Mouse (Mus musculus): Measurements from ENCODE around the gene Pgm1. TPM values are rescaled to one million over a fixed set of nuclear protein-coding genes. Genes with fewer than 3 reads are reported as not detected.

Gene Pgm1
- polyA plus RNA-seq, 1 experiment, result 95.6 TPM

Other genes with a start within 250 kb of the Pgm1 start
- gene Alg6, start 213.8 kb upstream of the Pgm1 start, polyA plus RNA-seq (2012; fragmentation: generic; extraction: Trizol), result 2.6 TPM
- 6.6 TPM for gene Efcab7, start 100.2 kb upstream of the Pgm1 start, polyA plus RNA-seq (2012; fragmentation: generic; extraction: Trizol)
- 3.8 TPM for gene Itgb3bp, start 399 bp downstream of the Pgm1 start, polyA plus RNA-seq (2012; fragmentation: generic; extraction: Trizol)
- 0.06 TPM for gene Ror1, start 166.4 kb downstream of the Pgm1 start, polyA plus RNA-seq (2012; fragmentation: generic; extraction: Trizol)